Mouse (Mus musculus): ENCODE measurements at regions not wholly inside any gene's neighbourhood (a gene's known extent, or its start where the extent isn't known, plus 50 kb on each side); places are given as distances from the start of the nearest gene placed in this dataset.
"Not testable (repeated sequence)": the region's sequence is repeated elsewhere in the genome, so short reads cannot be mapped to it uniquely, and the experiment has no call there.

- WGBS = 56% methylated on average over 3 of the region's 3 CpGs
- DNase-seq (ENCODE audit: low spot score) = no peak
Measured at GRCm38 (mm10) chr14:86599511-86599910, 541.5 kb downstream of the Diaph3 start.

GRCm38 (mm10) chr14:86588525-86588924, 552.5 kb downstream of the Diaph3 start:
- no peak for DNase-seq (ENCODE audit: low spot score)
- H3K36me3 ChIP-seq = no peaks in the 10 kb centered on the region
- H3K4me1 ChIP-seq = no peaks in the 10 kb centered on the region
- 96% methylated on average over 2 of the region's 2 CpGs for WGBS
- H3K9me3 ChIP-seq (replicated peaks) = no peaks in the 10 kb centered on the region
- no peak overlapping the region for H3K27ac ChIP-seq
- H3K27me3 ChIP-seq (ENCODE audit: low read depth, poor library complexity, severe bottlenecking) = no peaks in the 10 kb centered on the region
- no peak overlapping the region for H3K4me3 ChIP-seq

More at GRCm38 (mm10) chr14:86599511-86599910, 541.5 kb downstream of the Diaph3 start:
- Histone ChIP-seq H3K27me3 (ENCODE audit: low read depth, poor library complexity, severe bottlenecking) (no peaks in the 10 kb centered on the region), H3K27ac (no peak overlapping the region), H3K4me1 (0 out of 2 replicates have a peak, but pooled peaks cover 4% of the 10 kb centered on the region), H3K36me3 (no peaks in the 10 kb centered on the region), H3K4me3 (no peak overlapping the region), H3K9me3 (replicated peaks) (no peaks in the 10 kb centered on the region)

- 67% methylated on average over 5 of the region's 5 CpGs for WGBS
- H3K4me1 ChIP-seq; H3K36me3 ChIP-seq; DNase-seq (ENCODE audit: low spot score); H3K27ac ChIP-seq; H3K27me3 ChIP-seq (ENCODE audit: low read depth, poor library complexity, severe bottlenecking); H3K9me3 ChIP-seq (replicated peaks); H3K4me3 ChIP-seq: not testable (repeated sequence)
Measured at GRCm38 (mm10) chr14:86585959-86586358, 555.1 kb downstream of the Diaph3 start.

GRCm38 (mm10) chr14:86562728-86563127, 578.3 kb downstream of the Diaph3 start:
- no peaks in the 10 kb centered on the region for H3K4me1 ChIP-seq
- H3K36me3 ChIP-seq = no peaks in the 10 kb centered on the region
- no peak overlapping the region for H3K27ac ChIP-seq
- H3K27me3 ChIP-seq (ENCODE audit: low read depth, poor library complexity, severe bottlenecking) = no peaks in the 10 kb centered on the region
- 60% methylated on average over 2 of the region's 2 CpGs for WGBS
- H3K9me3 ChIP-seq (replicated peaks) = no peaks in the 10 kb centered on the region
- no peak for DNase-seq (ENCODE audit: low spot score)
- H3K4me3 ChIP-seq = no peak overlapping the region

GRCm38 (mm10) chr14:86537992-86538391, 603.0 kb downstream of the Diaph3 start:
- no peak for DNase-seq (ENCODE audit: low spot score)
- Histone ChIP-seq H3K27ac (no peak overlapping the region), H3K27me3 (ENCODE audit: low read depth, poor library complexity, severe bottlenecking) (no peaks in the 10 kb centered on the region), H3K4me3 (no peak overlapping the region), H3K36me3 (no peaks in the 10 kb centered on the region), H3K4me1 (no peaks in the 10 kb centered on the region), H3K9me3 (replicated peaks) (no peaks in the 10 kb centered on the region)
- WGBS = 72% methylated on average over 5 of the region's 5 CpGs

- no peaks in the 10 kb centered on the region for H3K27me3 ChIP-seq (ENCODE audit: low read depth, poor library complexity, severe bottlenecking)
- no peaks in the 10 kb centered on the region for H3K36me3 ChIP-seq
- DNase-seq (ENCODE audit: low spot score) = no peak
- H3K4me1 ChIP-seq = no peaks in the 10 kb centered on the region
- no peak overlapping the region for H3K27ac ChIP-seq
- no peak overlapping the region for H3K4me3 ChIP-seq
- 90% methylated on average over 1 of the region's 1 CpGs for WGBS
- no peaks in the 10 kb centered on the region for H3K9me3 ChIP-seq (replicated peaks)
Measured at GRCm38 (mm10) chr14:86536341-86537027, 604.6 kb downstream of the Diaph3 start.

- Histone ChIP-seq H3K27me3 (ENCODE audit: low read depth, poor library complexity, severe bottlenecking) (no peaks in the 10 kb centered on the region), H3K27ac (no peak overlapping the region), H3K36me3 (no peaks in the 10 kb centered on the region), H3K9me3 (replicated peaks) (no peaks in the 10 kb centered on the region), H3K4me3 (no peak overlapping the region), H3K4me1 (no peaks in the 10 kb centered on the region)
- DNase-seq (ENCODE audit: low spot score) = no peak
- WGBS = 94% methylated on average over 9 of the region's 9 CpGs
Measured at GRCm38 (mm10) chr14:86510408-86510807, 630.6 kb downstream of the Diaph3 start.

- WGBS = 94% methylated on average over 6 of the region's 6 CpGs
- DNase-seq (ENCODE audit: low spot score) = no peak
- H3K4me1 ChIP-seq = no peaks in the 10 kb centered on the region
Measured at GRCm38 (mm10) chr14:86509686-86510085, 631.3 kb downstream of the Diaph3 start.

GRCm38 (mm10) chr14:86506286-86506685, 634.7 kb downstream of the Diaph3 start:
- Histone ChIP-seq H3K4me3 (no peak overlapping the region), H3K27me3 (ENCODE audit: low read depth, poor library complexity, severe bottlenecking) (no peaks in the 10 kb centered on the region), H3K36me3 (no peaks in the 10 kb centered on the region), H3K27ac (no peak overlapping the region), H3K4me1 (no peaks in the 10 kb centered on the region), H3K9me3 (replicated peaks) (no peaks in the 10 kb centered on the region)
- no peak for DNase-seq (ENCODE audit: low spot score)
- 91% methylated on average over 6 of the region's 6 CpGs for WGBS

More at GRCm38 (mm10) chr14:86509686-86510085, 631.3 kb downstream of the Diaph3 start:
- no peaks in the 10 kb centered on the region for H3K27me3 ChIP-seq (ENCODE audit: low read depth, poor library complexity, severe bottlenecking)
- no peak overlapping the region for H3K4me3 ChIP-seq
- no peak overlapping the region for H3K27ac ChIP-seq
- H3K36me3 ChIP-seq = no peaks in the 10 kb centered on the region
- H3K9me3 ChIP-seq (replicated peaks) = no peaks in the 10 kb centered on the region

- no peaks in the 10 kb centered on the region for H3K27me3 ChIP-seq (ENCODE audit: low read depth, poor library complexity, severe bottlenecking)
- H3K9me3 ChIP-seq (replicated peaks) = no peaks in the 10 kb centered on the region
- WGBS = 94% methylated on average over 4 of the region's 4 CpGs
- no peak overlapping the region for H3K27ac ChIP-seq
- H3K4me1 ChIP-seq = peaks cover 4% of the 10 kb centered on the region; the same call in 1 of the 2 replicates
- no peaks in the 10 kb centered on the region for H3K36me3 ChIP-seq
- no peak overlapping the region for H3K4me3 ChIP-seq
- no peak for DNase-seq (ENCODE audit: low spot score)
Measured at GRCm38 (mm10) chr14:86490826-86491225, 650.2 kb downstream of the Diaph3 start.

- H3K9me3 ChIP-seq (replicated peaks) = no peaks in the 10 kb centered on the region
- H3K27me3 ChIP-seq (ENCODE audit: low read depth, poor library complexity, severe bottlenecking) = no peaks in the 10 kb centered on the region
- DNase-seq (ENCODE audit: low spot score) = no peak
- no peak overlapping the region for H3K4me3 ChIP-seq
- WGBS = 79% methylated on average over 13 of the region's 13 CpGs
- H3K36me3 ChIP-seq = no peaks in the 10 kb centered on the region
- no peak overlapping the region for H3K27ac ChIP-seq
- no peaks in the 10 kb centered on the region for H3K4me1 ChIP-seq
Measured at GRCm38 (mm10) chr14:86489872-86490631, 651.0 kb downstream of the Diaph3 start.

GRCm38 (mm10) chr14:86489044-86489816, 651.8 kb downstream of the Diaph3 start:
- no peak overlapping the region for H3K4me3 ChIP-seq
- no peaks in the 10 kb centered on the region for H3K27me3 ChIP-seq (ENCODE audit: low read depth, poor library complexity, severe bottlenecking)
- no peaks in the 10 kb centered on the region for H3K4me1 ChIP-seq
- H3K36me3 ChIP-seq = no peaks in the 10 kb centered on the region
- H3K9me3 ChIP-seq (replicated peaks) = no peaks in the 10 kb centered on the region
- H3K27ac ChIP-seq = no peak overlapping the region
- 93% methylated on average over 16 of the region's 16 CpGs for WGBS
- no peak for DNase-seq (ENCODE audit: low spot score)

Data from limb, embryonic 10.5 days (tissue).